Mouse (Mus musculus): Measurements from ENCODE around the gene Dnajc7. TPM values are rescaled to one million over a fixed set of nuclear protein-coding genes. Genes with fewer than 3 reads are reported as not detected.
"Not testable (repeated sequence)": the region's sequence is repeated elsewhere in the genome, so short reads cannot be mapped to it uniquely, and the experiment has no call there.

Dnajc7 gene
- polyA plus RNA-seq, 1 experiment from 2014 or later, result 66.4 TPM

DNA sequence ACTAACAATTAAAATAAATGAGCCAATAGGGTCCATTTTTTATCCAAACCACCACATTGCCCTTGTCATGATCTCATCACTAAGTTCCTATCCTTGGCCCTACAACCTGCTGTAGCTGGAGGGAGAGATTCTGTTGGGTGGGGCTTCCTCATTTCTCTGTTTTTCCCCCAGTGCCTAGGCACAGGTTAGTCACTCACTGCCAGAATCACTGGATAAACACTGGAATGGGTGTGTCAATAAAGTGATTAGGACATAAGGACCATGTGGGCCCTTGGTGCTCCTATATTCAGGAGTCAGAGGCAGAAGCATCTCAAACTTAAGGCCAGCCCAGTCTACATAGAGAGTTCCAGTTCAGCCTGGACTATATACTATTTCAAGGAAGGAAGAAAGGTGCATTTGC, 83.5 kb downstream of the Dnajc7 start:
- H3K27me3 ChIP-seq (ENCODE audit: control insufficient read depth, insufficient read depth, low read length), result no peaks in the 10 kb centered on the region
- no peak overlapping the region for H3K27ac ChIP-seq (replicated peaks in 1 of 2; ENCODE audit: control insufficient read depth in 1 of 2, insufficient read depth in 1 of 2, low read depth in 2 of 2, low read length in 2 of 2)

DNA sequence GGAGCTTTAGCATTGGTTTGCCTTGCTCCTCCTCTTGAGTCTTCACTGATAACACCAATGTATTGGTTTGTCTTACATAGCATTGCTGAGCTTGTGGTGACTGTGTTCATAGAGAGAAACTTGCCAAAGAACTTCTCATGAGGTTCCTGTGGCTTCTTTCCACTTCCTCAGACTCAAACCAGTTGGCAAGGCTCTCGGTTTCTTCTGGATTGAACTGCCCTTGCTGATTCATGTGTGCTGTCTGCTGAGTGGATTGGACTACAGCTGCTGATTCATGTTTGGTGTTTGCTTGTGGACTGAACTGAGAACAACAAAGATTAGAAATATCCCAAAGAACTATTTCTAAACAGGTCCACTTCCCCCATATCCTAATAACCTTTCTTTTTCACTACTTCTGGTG, 84.0 kb downstream of the Dnajc7 start:
- H3K27me3 ChIP-seq (ENCODE audit: control insufficient read depth, insufficient read depth, low read length), result no peaks in the 10 kb centered on the region
- no peak overlapping the region for H3K9ac ChIP-seq (ENCODE audit: low read length)
- 81% methylated on average over 1 of the region's 1 CpGs for WGBS

More for the DNA sequence above, 83.5 kb downstream of the Dnajc7 start:
- Histone ChIP-seq H3K9ac (ENCODE audit: low read length) (no peak overlapping the region), H3K36me3 (ENCODE audit: control insufficient read depth, insufficient read depth, low read length) (no peaks in the 10 kb centered on the region), H3K9me3 (ENCODE audit: control insufficient read depth, low read length) (0 out of 2 replicates have a peak, but pooled peaks cover 3% of the 10 kb centered on the region), H3K4me2 (ENCODE audit: low read length) (no peak overlapping the region), H3K4me1 (ENCODE audit: control insufficient read depth in 2 of 2, insufficient read depth in 2 of 2, low read length in 2 of 2) (no peaks in the 10 kb centered on the region), H3K4me3 (ENCODE audit: control insufficient read depth in 1 of 2, insufficient read depth in 1 of 2, low read depth in 1 of 2, low read length in 2 of 2) (no peak overlapping the region)
- ATAC-seq (ENCODE audit: insufficient number of reproducible peaks, insufficient read depth, low FRiP score, low read depth), result no peak

DNA sequence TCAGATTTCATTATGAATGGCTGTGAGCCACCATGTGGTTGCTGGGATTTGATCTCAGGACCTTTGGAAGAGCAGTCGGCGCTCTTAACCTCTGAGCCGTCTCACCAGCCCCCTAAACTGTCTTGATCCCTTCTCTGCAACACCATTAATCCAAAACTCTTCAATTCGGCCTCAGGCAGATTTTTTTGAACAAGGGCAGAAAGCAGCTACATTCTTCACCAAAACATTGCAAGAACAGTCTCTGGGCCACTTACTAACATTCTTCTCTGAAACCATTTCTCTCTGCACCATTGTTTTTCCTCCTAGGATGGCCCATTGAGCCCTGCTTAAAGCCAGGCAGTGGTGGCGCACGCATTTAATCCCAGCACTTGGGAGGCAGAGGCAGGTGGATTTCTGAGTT, 85.1 kb downstream of the Dnajc7 start:
- H3K27me3 ChIP-seq (ENCODE audit: control insufficient read depth, insufficient read depth, low read length); H3K36me3 ChIP-seq (ENCODE audit: control insufficient read depth, insufficient read depth, low read length); H3K9me3 ChIP-seq (ENCODE audit: control insufficient read depth, low read length); ATAC-seq (ENCODE audit: insufficient number of reproducible peaks, insufficient read depth, low FRiP score, low read depth); H3K4me1 ChIP-seq (ENCODE audit: control insufficient read depth in 2 of 2, insufficient read depth in 2 of 2, low read length in 2 of 2); H3K9ac ChIP-seq (ENCODE audit: low read length); H3K4me2 ChIP-seq (ENCODE audit: low read length); H3K4me3 ChIP-seq (ENCODE audit: control insufficient read depth in 1 of 2, insufficient read depth in 1 of 2, low read depth in 1 of 2, low read length in 2 of 2); H3K27ac ChIP-seq (replicated peaks in 1 of 2; ENCODE audit: control insufficient read depth in 1 of 2, insufficient read depth in 1 of 2, low read depth in 2 of 2, low read length in 2 of 2): not testable (repeated sequence)
- WGBS, result 84% methylated on average over 6 of the region's 6 CpGs

More for the DNA sequence above, 84.0 kb downstream of the Dnajc7 start:
- Histone ChIP-seq H3K9me3 (ENCODE audit: control insufficient read depth, low read length) (0 out of 2 replicates have a peak, but pooled peaks cover 3% of the 10 kb centered on the region), H3K4me3 (ENCODE audit: control insufficient read depth in 1 of 2, insufficient read depth in 1 of 2, low read depth in 1 of 2, low read length in 2 of 2) (no peak overlapping the region), H3K4me1 (ENCODE audit: control insufficient read depth in 2 of 2, insufficient read depth in 2 of 2, low read length in 2 of 2) (no peaks in the 10 kb centered on the region), H3K27ac (replicated peaks in 1 of 2; ENCODE audit: control insufficient read depth in 1 of 2, insufficient read depth in 1 of 2, low read depth in 2 of 2, low read length in 2 of 2) (no peak overlapping the region), H3K36me3 (ENCODE audit: control insufficient read depth, insufficient read depth, low read length) (no peaks in the 10 kb centered on the region), H3K4me2 (ENCODE audit: low read length) (no peak overlapping the region)
- no peak for ATAC-seq (ENCODE audit: insufficient number of reproducible peaks, insufficient read depth, low FRiP score, low read depth)

DNA sequence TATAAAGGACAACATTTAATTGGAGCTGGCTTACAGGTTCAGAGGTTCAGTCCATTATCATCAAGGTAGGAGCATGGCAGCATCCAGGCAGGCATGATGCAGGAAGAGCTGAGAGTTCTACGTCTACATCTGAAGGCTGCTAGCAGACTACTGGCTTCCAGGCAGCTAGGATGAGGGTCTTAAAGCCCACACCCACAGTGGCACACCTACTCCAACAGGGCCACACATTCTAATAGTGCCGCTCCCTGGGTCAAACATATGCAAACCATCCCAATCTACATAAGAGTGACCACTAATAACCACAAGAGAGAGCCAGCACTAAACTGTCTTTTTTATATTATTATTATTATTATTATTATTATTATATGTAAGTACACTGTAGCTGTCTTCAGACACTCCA, 85.6 kb downstream of the Dnajc7 start:
- H3K4me3 ChIP-seq (ENCODE audit: control insufficient read depth in 1 of 2, insufficient read depth in 1 of 2, low read depth in 1 of 2, low read length in 2 of 2); H3K27ac ChIP-seq (replicated peaks in 1 of 2; ENCODE audit: control insufficient read depth in 1 of 2, insufficient read depth in 1 of 2, low read depth in 2 of 2, low read length in 2 of 2); H3K4me1 ChIP-seq (ENCODE audit: control insufficient read depth in 2 of 2, insufficient read depth in 2 of 2, low read length in 2 of 2); ATAC-seq (ENCODE audit: insufficient number of reproducible peaks, insufficient read depth, low FRiP score, low read depth); H3K4me2 ChIP-seq (ENCODE audit: low read length); H3K9me3 ChIP-seq (ENCODE audit: control insufficient read depth, low read length); H3K9ac ChIP-seq (ENCODE audit: low read length); H3K36me3 ChIP-seq (ENCODE audit: control insufficient read depth, insufficient read depth, low read length); H3K27me3 ChIP-seq (ENCODE audit: control insufficient read depth, insufficient read depth, low read length): not testable (repeated sequence)
- WGBS, result 90% methylated on average over 2 of the region's 2 CpGs

DNA sequence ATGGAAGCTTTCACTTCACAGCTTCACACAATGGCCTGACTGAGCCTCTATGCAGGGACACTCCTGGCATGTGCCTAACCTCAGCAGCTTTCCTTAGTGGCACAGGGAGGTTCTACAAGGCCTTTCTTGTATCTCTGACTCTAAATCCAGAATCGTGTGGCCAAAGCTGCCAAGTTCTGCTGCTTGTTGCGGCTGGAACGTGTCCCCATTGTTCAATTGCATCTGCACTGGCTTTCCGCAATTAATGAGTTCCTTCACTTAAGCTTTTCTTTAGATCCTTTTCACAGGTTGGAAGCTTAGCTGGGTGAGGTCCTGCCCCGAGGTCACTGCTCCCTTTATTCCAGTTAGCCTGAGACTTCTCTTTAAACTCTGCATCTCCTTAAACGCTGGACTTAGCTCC, 86.1 kb downstream of the Dnajc7 start:
- 76% methylated on average over 6 of the region's 6 CpGs for WGBS
- no peak overlapping the region for H3K9ac ChIP-seq (ENCODE audit: low read length)
- H3K27me3 ChIP-seq (ENCODE audit: control insufficient read depth, insufficient read depth, low read length), result no peaks in the 10 kb centered on the region
- no peaks in the 10 kb centered on the region for H3K4me1 ChIP-seq (ENCODE audit: control insufficient read depth in 2 of 2, insufficient read depth in 2 of 2, low read length in 2 of 2)
- H3K4me2 ChIP-seq (ENCODE audit: low read length), result no peak overlapping the region
- H3K36me3 ChIP-seq (ENCODE audit: control insufficient read depth, insufficient read depth, low read length), result no peaks in the 10 kb centered on the region
- 0 out of 2 replicates have a peak, but pooled peaks cover 3% of the 10 kb centered on the region for H3K9me3 ChIP-seq (ENCODE audit: control insufficient read depth, low read length)
- ATAC-seq (ENCODE audit: insufficient number of reproducible peaks, insufficient read depth, low FRiP score, low read depth), result no peak
- H3K27ac ChIP-seq (replicated peaks in 1 of 2; ENCODE audit: control insufficient read depth in 1 of 2, insufficient read depth in 1 of 2, low read depth in 2 of 2, low read length in 2 of 2), result no peak overlapping the region
- no peak overlapping the region for H3K4me3 ChIP-seq (ENCODE audit: control insufficient read depth in 1 of 2, insufficient read depth in 1 of 2, low read depth in 1 of 2, low read length in 2 of 2)

Other genes starting within 250 kb of the Dnajc7 start
- gene Jup, start 222.4 kb downstream of the Dnajc7 start, polyA plus RNA-seq (2014; fragmentation: Nextera tagmentation; extraction: Ambion mirVana), result 117 and 118 TPM in 2 replicates
- gene P3h4, start 205.3 kb downstream of the Dnajc7 start, polyA plus RNA-seq (2014; fragmentation: Nextera tagmentation; extraction: Ambion mirVana), result 54.7 and 58.1 TPM in 2 replicates
- 94.5 and 95.3 TPM in 2 replicates for gene Fkbp10, start 204.5 kb downstream of the Dnajc7 start, polyA plus RNA-seq (2014; fragmentation: Nextera tagmentation; extraction: Ambion mirVana)
- gene Nt5c3b, start 178.4 kb downstream of the Dnajc7 start, polyA plus RNA-seq (2014; fragmentation: Nextera tagmentation; extraction: Ambion mirVana), result 95.8 and 102 TPM in 2 replicates
- 0.36 and 0.44 TPM in 2 replicates for gene Klhl10, start 178.3 kb downstream of the Dnajc7 start, polyA plus RNA-seq (2014; fragmentation: Nextera tagmentation; extraction: Ambion mirVana)
- gene Klhl11, start 147.4 kb downstream of the Dnajc7 start, polyA plus RNA-seq (2014; fragmentation: Nextera tagmentation; extraction: Ambion mirVana), result 8.6 and 9.3 TPM in 2 replicates
- gene Acly, start 92.2 kb downstream of the Dnajc7 start, polyA plus RNA-seq (2014; fragmentation: Nextera tagmentation; extraction: Ambion mirVana), result 51.6 and 54.0 TPM in 2 replicates
- 0.13 and 1.0 TPM in 2 replicates for gene Ttc25, start 74.6 kb downstream of the Dnajc7 start, polyA plus RNA-seq (2014; fragmentation: Nextera tagmentation; extraction: Ambion mirVana)
- gene Cnp, start 45.3 kb downstream of the Dnajc7 start, polyA plus RNA-seq (2014; fragmentation: Nextera tagmentation; extraction: Ambion mirVana), result 19.2 and 20.8 TPM in 2 replicates
- 76.6 and 81.1 TPM in 2 replicates for gene Nkiras2, start 924 bp downstream of the Dnajc7 start, polyA plus RNA-seq (2014; fragmentation: Nextera tagmentation; extraction: Ambion mirVana)
- gene Zfp385c, start 72.3 kb upstream of the Dnajc7 start, polyA plus RNA-seq (2014; fragmentation: Nextera tagmentation; extraction: Ambion mirVana), result 0.26 and 0.35 TPM in 2 replicates
- 1.0 and 1.4 TPM in 2 replicates for gene Dhx58, start 84.1 kb upstream of the Dnajc7 start, polyA plus RNA-seq (2014; fragmentation: Nextera tagmentation; extraction: Ambion mirVana)
- gene Kat2a, start 92.3 kb upstream of the Dnajc7 start, polyA plus RNA-seq (2014; fragmentation: Nextera tagmentation; extraction: Ambion mirVana), result 28.3 and 29.4 TPM in 2 replicates
- gene Hspb9, start 93.7 kb upstream of the Dnajc7 start, polyA plus RNA-seq (2014; fragmentation: Nextera tagmentation; extraction: Ambion mirVana), result not detected in 2 replicates
- 15.8 and 30.7 TPM in 2 replicates for gene Rab5c, start 118.0 kb upstream of the Dnajc7 start, polyA plus RNA-seq (2014; fragmentation: Nextera tagmentation; extraction: Ambion mirVana)
- gene Kcnh4, start 139.8 kb upstream of the Dnajc7 start, polyA plus RNA-seq (2014; fragmentation: Nextera tagmentation; extraction: Ambion mirVana), result not detected in 2 replicates
- not detected in 2 replicates for gene Hcrt, start 142.8 kb upstream of the Dnajc7 start, polyA plus RNA-seq (2014; fragmentation: Nextera tagmentation; extraction: Ambion mirVana)
- 4.0 and 4.7 TPM in 2 replicates for gene Ghdc, start 150.8 kb upstream of the Dnajc7 start, polyA plus RNA-seq (2014; fragmentation: Nextera tagmentation; extraction: Ambion mirVana)
- 28.8 and 31.4 TPM in 2 replicates for gene Stat5b, start 230.6 kb upstream of the Dnajc7 start, polyA plus RNA-seq (2014; fragmentation: Nextera tagmentation; extraction: Ambion mirVana)
- gene Stat5a, start 239.2 kb upstream of the Dnajc7 start, polyA plus RNA-seq (2014; fragmentation: Nextera tagmentation; extraction: Ambion mirVana), result 5.6 and 6.4 TPM in 2 replicates

Data from heart, embryonic 14.5 days (tissue).